Mouse (Mus musculus) adrenal gland, adult 8-10 months (tissue): ENCODE measurements at regions not wholly inside any gene's neighbourhood (a gene's known extent, or its start where the extent isn't known, plus 50 kb on each side); places are given as distances from the start of the nearest gene placed in this dataset.

Source experiments
- DNase-seq: peaks from one replicate; pipeline ENCODE4 v3.0.0; 2022

- DNase-seq: no peak
Measured at GRCm38 (mm10) chr14:24550763-24551471, 64.0 kb downstream of the Rps24 start.

DNA sequence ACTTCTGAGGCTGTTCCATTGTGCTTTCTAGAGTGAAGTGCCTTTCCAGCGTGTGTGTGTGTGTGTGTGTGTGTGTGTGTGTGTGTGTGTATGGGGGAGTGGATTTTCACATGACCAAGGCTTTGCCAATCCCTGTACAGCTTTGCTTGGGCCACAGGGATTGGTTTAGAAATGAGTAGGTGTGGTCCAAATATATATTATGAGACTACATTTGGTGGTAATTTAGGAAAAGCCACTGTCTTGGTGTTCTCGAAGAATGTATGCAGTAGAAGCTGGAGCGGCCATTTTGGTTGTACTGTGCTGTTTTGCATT, 64.5 kb downstream of the Rps24 start:
- no peak for DNase-seq

- no peak for DNase-seq
Measured at GRCm38 (mm10) chr14:24564801-24565624, 78.1 kb downstream of the Rps24 start.

DNA sequence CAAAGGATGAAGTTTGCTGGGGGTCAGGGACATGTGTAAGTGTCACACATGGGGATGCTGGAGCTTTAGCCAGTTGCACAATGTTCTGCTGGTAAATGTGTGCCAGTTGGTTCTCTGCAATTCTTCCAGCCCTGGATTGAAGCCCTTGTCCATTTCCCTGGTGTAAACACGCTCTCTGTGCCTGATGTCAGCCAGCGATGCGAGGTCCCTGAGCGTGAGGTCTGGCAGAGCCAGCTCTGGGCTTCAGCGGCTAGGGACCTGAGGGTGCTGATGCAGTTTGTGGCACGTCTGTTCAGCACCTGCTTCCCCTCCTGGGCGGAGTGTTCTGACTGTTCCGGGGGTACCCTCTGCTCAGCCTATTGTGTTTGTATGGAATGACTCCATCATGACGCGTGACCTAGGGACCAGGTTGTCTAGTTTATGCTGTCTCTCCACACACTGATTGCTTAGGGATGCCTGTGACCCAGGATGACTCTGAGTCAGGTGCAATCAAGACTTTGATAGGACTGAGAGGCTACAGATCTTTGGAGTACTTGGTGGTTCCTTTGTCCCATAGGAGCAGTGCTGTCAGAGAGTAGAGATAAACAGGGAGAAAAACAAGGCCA, 78.9 kb downstream of the Rps24 start:
- no peak for DNase-seq

DNA sequence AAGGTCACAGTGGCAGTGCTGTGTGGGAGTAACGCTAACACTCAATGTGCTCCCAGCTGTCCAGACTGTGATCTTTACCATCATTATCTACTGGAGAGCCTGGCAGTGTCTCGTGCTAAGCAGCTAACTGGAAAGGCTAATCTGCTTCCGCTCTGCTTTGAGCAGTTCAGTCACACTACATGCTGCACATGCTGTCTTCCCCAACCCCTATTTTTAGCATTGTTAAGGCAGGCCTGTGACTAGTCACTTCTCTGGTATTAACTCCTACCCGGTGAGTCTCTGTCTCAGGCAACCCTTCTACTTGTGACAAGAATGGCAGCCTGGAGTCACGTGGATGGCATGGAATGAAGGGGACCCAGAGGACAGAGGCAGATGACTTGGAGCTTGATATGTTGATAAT, 88.2 kb downstream of the Rps24 start:
- no peak for DNase-seq

DNA sequence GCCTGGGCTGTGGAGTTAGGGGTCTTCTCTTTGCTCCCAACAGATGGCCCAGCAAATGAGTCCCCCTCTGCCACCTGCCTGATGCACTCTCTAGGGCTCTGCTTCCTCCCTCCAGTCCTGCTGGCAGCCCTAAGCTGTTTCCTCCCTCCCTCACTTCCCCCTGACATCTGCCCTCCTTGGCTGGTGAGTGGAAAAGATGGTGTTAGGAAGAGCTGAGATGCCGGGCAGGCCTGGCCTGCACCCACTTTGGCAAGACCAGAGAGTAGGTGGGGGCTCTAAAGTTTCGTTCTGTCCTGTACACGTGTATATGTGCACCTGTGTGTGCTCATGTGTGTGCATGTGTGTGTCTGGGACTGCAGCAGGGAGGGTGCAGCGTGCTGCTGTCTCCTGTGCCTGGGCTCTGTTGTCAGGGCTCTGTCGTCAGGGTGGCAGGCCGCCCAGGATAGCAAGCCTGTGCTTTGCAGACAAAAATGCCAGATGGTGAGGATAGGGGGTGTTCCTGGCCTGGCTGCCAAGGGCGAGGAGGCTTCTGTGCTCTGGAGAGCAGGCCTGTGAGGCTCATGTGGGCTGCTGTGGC, 91.7 kb downstream of the Rps24 start:
- DNase-seq: peak; percentile 38

DNA sequence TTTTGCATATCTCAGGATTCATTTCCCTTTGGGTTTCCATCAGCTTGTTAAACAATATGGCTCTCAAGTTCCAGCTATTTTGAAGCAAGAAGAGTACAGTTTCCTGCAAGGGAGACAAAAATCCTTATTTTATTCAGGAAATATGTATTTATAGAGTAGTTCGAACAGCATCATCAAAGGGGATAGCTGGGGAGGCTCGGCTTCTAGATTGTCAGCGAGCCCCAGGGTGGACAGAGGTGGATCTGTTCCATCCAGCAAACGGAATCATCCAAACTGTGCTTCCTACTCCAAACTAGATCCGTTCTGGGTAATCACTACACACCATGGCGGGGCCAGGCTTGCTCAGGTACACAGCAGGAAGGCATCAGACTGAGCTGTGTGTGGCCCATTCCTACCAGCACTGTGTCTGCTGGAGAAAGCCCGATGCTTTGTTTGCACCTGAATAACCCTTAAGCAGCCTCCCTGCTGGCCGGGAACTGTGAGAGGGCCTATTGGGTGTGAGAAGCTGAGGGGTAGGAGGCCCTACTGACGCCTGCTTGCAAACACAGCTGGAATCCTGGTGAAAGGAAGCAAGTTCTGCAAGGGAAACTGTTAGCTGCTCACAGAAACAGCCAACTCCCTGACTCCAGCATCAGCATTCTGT, 92.3 kb downstream of the Rps24 start:
- no peak for DNase-seq

- no peak for DNase-seq
Measured at GRCm38 (mm10) chr14:24586133-24586908, 99.4 kb downstream of the Rps24 start.

DNA sequence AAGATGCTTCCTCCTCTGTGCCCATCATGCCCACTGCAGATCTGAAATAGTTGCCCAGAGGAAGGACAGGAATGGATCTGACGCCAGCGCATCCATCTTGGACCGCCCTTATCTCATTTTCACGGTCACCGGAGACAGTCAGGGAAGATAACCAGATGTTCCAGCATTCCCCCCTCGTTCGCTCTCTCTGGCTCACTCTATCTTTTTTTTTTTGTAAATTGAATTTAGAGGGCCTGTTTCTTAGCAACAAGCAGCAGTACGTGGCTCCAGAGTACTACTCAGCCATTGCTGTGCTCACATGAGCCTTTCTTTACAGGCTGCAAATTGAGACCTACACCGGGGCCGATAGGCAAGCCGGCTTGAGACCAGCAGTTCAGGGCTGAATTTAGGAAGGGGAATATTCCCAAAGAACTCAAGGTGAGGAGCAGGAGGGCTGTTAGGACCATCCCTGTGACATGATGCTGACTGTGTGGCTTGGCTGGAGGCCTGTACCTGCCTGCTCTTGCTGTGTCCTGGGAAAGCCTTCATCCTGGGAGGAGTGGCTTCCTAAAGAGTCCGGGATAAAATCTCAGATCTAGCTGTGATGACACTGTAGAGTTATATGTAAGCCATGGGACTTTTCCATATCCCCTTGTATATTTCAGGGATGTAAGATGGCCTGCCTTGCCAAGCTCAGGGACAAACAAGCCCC, 100.2 kb downstream of the Rps24 start:
- DNase-seq: peak; percentile 68

DNA sequence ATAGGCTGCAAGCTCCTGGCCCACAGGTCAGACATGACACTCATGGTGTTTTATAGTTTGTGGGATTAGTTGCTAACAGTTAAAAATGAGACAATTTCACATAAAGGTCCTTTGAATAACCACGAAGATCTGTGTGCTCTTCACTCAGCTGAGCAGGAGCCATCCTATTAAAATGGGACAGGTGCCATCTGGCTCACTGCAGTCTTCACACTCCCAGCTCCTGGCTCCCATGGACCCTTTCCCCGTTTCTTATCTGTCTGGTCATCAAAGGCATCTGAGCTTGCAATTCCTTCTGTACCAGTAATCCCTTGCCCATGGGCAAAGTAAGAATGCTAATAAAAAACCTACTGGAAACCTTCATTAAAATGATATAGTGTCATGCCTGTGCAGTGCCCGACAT, 101.1 kb downstream of the Rps24 start:
- no peak for DNase-seq

- DNase-seq: no peak
Measured at GRCm38 (mm10) chr14:24606444-24607173, 119.7 kb downstream of the Rps24 start.

DNA sequence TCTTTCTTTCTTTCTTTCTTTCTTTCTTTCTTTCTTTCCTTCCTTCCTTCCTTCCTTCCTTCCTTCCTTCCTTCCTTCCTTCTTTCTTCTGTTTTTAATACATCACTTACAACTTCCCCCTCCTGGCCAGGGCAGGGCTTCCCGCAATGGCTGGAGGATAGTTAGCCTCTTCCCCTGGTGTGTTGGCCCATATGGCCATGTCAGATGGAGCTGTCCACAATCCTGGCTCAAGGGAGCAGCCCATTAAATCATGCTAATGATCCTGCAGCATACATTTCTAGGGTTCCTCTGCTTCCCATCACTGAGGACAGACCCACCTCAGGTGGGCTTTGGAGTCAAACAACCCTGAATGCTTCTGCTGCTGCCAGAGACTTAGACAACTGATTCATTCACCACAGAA, 121.4 kb downstream of the Rps24 start:
- DNase-seq: no peak

- no peak for DNase-seq
Measured at GRCm38 (mm10) chr14:24612254-24612995, 125.5 kb downstream of the Rps24 start.

DNA sequence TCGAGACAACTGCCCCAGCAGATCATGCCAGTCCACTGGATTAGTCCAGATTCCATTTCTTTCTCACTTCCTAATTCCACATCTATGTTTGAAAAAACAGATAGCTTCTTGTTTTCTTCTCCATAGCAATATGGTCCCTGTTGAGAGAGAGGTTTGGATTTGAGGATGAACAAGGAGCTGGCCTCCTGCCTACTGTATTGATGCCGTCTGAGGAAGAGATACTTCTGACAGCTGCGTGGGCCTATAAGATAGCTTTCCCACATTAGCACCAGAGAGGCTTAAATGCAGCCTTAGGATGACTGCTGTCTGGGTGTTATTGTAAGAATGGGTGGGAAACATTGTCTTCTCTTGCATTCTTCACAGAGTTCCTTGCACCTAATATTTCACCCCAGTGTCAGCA, 128.9 kb downstream of the Rps24 start:
- no peak for DNase-seq

DNA sequence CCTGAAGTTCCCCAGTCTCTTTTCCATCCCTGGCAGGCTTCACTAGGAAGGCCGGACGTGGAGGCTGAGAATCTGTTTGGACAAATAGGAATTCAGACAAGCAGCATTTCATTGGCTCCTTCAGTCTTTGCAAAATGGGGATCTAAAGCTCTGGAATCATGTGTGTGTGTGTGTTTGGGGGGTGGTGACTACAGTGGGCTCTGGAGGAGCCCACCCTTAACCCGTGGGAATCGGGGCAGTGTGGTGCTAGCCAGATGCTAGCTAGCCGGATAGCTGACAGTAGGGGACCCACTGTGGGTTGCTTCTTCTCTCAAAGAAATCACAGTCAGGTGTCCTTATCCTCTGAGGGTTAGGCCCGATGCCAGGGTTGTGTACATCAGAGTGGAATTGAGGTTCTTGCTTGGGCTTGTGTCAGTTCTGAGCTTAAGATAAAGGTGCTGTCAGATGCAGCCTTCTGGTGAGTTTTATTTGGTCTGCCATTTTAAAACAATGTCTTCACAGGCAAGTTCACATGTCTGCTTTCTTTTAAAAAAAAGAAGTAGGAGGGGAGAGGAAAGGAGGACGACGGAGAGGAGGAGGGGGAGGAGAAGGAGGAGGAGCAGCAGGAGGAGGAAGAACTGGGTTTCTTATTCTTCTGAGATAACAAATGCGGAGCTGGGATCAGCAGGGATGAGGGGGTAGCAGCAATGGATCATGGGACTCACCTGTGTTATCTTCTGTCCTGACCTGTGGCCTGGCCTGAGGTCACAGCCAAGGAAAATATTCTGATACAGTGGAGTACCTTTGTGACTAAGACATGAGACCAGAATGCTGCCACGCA, 129.6 kb downstream of the Rps24 start:
- no peak for DNase-seq

GRCm38 (mm10) chr14:24617126-24617375, 130.1 kb downstream of the Rps24 start:
- DNase-seq: no peak

GRCm38 (mm10) chr14:24617393-24617861, 130.5 kb downstream of the Rps24 start:
- DNase-seq: no peak

DNA sequence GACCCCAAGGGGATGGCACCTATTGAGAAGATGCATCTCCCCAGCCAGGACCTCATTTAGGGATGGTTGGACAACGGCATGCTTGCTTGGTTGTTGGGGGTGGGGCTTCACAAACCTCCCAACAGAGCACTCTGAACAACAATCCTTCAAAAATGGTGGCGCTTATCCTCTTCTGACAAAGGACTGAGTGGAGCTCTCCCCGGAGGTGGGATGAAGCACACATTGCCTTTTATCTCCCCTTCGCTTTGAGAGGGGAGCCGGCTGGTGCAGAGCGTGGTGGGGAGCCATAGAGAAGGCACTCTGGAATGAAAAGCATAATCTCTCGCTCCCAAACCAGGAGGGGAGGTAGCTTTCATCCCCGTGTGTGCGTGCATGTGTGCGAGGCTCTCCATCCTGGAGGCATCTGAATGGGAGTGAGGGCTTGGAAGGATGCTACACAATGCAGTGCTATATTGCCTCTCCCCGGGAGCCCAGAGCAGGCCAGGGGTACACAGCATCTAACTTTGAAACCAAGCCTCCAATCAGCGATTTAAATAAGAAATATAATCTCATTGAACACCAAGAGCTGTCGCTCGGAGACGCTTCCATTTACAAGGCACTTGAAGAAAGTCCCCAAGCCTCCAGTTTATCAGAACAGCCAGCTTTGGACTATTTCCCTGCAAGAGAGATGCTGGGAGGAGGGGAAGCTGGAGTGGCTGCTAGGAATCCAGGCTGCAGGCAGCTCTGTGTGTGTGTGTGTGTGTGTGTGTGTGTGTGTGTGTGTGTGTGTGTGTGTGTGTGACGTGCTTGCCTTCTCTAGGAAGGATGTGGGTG, 131.5 kb downstream of the Rps24 start:
- DNase-seq: no peak
